Mouse (Mus musculus) heart, embryonic 16.5 days (tissue): ENCODE measurements at regions not wholly inside any gene's neighbourhood (a gene's known extent, or its start where the extent isn't known, plus 50 kb on each side); places are given as distances from the start of the nearest gene placed in this dataset.

Source experiments
- ATAC-seq: fragments of 200-750 bp; cut with Nextera tagmentation; replicated peaks from 2 replicates; pipeline ENCODE4 v1.8.0; 2017; ENCODE audit warnings: moderate number of reproducible peaks; ENCODE audit not compliant: insufficient read depth, low FRiP score; ENCODE audit errors: extremely low read depth
- H3K27ac ChIP-seq: fragments of 300-500 bp; sonication (generic); 2 replicates; pipeline ENCODE4 v1.5.1; 2014; ENCODE audit warnings: mild to moderate bottlenecking, low read length, control low read depth, moderate library complexity
- H3K27me3 ChIP-seq: fragments of 300-500 bp; sonication (generic); 2 replicates; pipeline ENCODE4 v1.6.1; 2014; ENCODE audit warnings: low read length, mixed read lengths; ENCODE audit not compliant: control insufficient read depth, insufficient read depth
- H3K36me3 ChIP-seq: fragments of 300-500 bp; sonication (generic); 2 replicates; pipeline ENCODE4 v1.6.1; 2014; ENCODE audit not compliant: control insufficient read depth, insufficient read depth
- H3K4me1 ChIP-seq: fragments of 300-500 bp; sonication (generic); 2 replicates; pipeline ENCODE4 v1.6.1; 2014; ENCODE audit warnings: low read length, mixed read lengths; ENCODE audit not compliant: control insufficient read depth, insufficient read depth
- H3K4me2 ChIP-seq: fragments of 300-500 bp; sonication (generic); 2 replicates; pipeline ENCODE4 v1.6.1; 2014; ENCODE audit warnings: low read depth, mild to moderate bottlenecking, control low read depth, low read length
- H3K4me3 ChIP-seq: fragments of 300-500 bp; sonication (generic); 2 replicates; pipeline ENCODE4 v1.5.1; 2014; ENCODE audit warnings: mild to moderate bottlenecking, control low read depth, low read length
- H3K9ac ChIP-seq: fragments of 300-500 bp; sonication (generic); 2 replicates; pipeline ENCODE4 v1.6.1; 2014; ENCODE audit warnings: low read length, control low read depth
- H3K9me3 ChIP-seq: fragments of 300-500 bp; sonication (generic); replicated peaks from 2 replicates; pipeline ENCODE4 v1.6.1; 2016; ENCODE audit warnings: low read length; ENCODE audit not compliant: control insufficient read depth
- WGBS: fragments of 180-500 bp; shearing (Covaris S2); extraction: QIAGEN DNeasy Blood & Tissue Kit; methylation state at CpG from one replicate; pipeline ENCODE4 v1.1.7; 2014; 5-methylcytosine and 5-hydroxymethylcytosine counted together

- no peak overlapping the region for H3K9ac ChIP-seq
- H3K36me3 ChIP-seq: no peaks in the 10 kb centered on the region
- no peak overlapping the region for H3K4me2 ChIP-seq
- H3K9me3 ChIP-seq: no peaks in the 10 kb centered on the region
- no peak overlapping the region for H3K27ac ChIP-seq
- no peaks in the 10 kb centered on the region for H3K27me3 ChIP-seq
- WGBS: 45% methylated on average over 4 of the region's 4 CpGs
- no peak for ATAC-seq
- no peaks in the 10 kb centered on the region for H3K4me1 ChIP-seq
- H3K4me3 ChIP-seq: no peak overlapping the region
These were observed 304.8 kb downstream of the Abcc12 start for GRCm38 (mm10) chr8:86275699-86276098.

- Histone ChIP-seq H3K4me1 (no peaks in the 10 kb centered on the region), H3K4me2 (no peak overlapping the region), H3K9ac (no peak overlapping the region), H3K9me3 (no peaks in the 10 kb centered on the region), H3K4me3 (no peak overlapping the region), H3K27ac (no peak overlapping the region), H3K36me3 (no peaks in the 10 kb centered on the region), H3K27me3 (no peaks in the 10 kb centered on the region)
- ATAC-seq: no peak
- WGBS: 69% methylated on average over 3 of the region's 3 CpGs
These were observed 306.7 kb downstream of the Abcc12 start for GRCm38 (mm10) chr8:86273811-86274210.

GRCm38 (mm10) chr8:86272626-86273025 lies 307.9 kb downstream of the Abcc12 start:
- no peaks in the 10 kb centered on the region for H3K9me3 ChIP-seq
- no peaks in the 10 kb centered on the region for H3K4me1 ChIP-seq
- no peak overlapping the region for H3K27ac ChIP-seq
- no peaks in the 10 kb centered on the region for H3K27me3 ChIP-seq
- ATAC-seq: no peak
- no peak overlapping the region for H3K9ac ChIP-seq
- no peaks in the 10 kb centered on the region for H3K36me3 ChIP-seq
- H3K4me2 ChIP-seq: no peak overlapping the region
- 15% methylated on average over 1 of the region's 1 CpGs for whole genome bisulfite sequencing
- H3K4me3 ChIP-seq: no peak overlapping the region

- ATAC-seq: no peak
- H3K27ac ChIP-seq: no peak overlapping the region
- no peaks in the 10 kb centered on the region for H3K36me3 ChIP-seq
- H3K4me2 ChIP-seq: no peak overlapping the region
- H3K4me3 ChIP-seq: no peak overlapping the region
- no peaks in the 10 kb centered on the region for H3K4me1 ChIP-seq
- WGBS: 85% methylated on average over 6 of the region's 6 CpGs
- no peaks in the 10 kb centered on the region for H3K9me3 ChIP-seq
- no peak overlapping the region for H3K9ac ChIP-seq
- no peaks in the 10 kb centered on the region for H3K27me3 ChIP-seq
These were observed 309.0 kb downstream of the Abcc12 start for GRCm38 (mm10) chr8:86271477-86271876.

GRCm38 (mm10) chr8:86258011-86258410 lies 322.5 kb downstream of the Abcc12 start:
- 84% methylated on average over 5 of the region's 5 CpGs for WGBS
- Histone ChIP-seq H3K27ac (no peak overlapping the region), H3K9ac (no peak overlapping the region), H3K4me3 (no peak overlapping the region), H3K4me2 (no peak overlapping the region), H3K4me1 (no peaks in the 10 kb centered on the region), H3K36me3 (no peaks in the 10 kb centered on the region), H3K9me3 (no peaks in the 10 kb centered on the region), H3K27me3 (no peaks in the 10 kb centered on the region)
- no peak for ATAC-seq

- H3K4me1 ChIP-seq: no peaks in the 10 kb centered on the region
- H3K27ac ChIP-seq: no peak overlapping the region
- no peak for ATAC-seq
- H3K9me3 ChIP-seq: no peaks in the 10 kb centered on the region
- no peak overlapping the region for H3K4me3 ChIP-seq
- H3K36me3 ChIP-seq: no peaks in the 10 kb centered on the region
- no peaks in the 10 kb centered on the region for H3K27me3 ChIP-seq
- no peak overlapping the region for H3K4me2 ChIP-seq
- H3K9ac ChIP-seq: no peak overlapping the region
These were observed 325.1 kb downstream of the Abcc12 start for GRCm38 (mm10) chr8:86255431-86255830.

- WGBS: 74% methylated on average over 1 of the region's 1 CpGs
- Histone ChIP-seq H3K4me3 (no peak overlapping the region), H3K4me1 (no peaks in the 10 kb centered on the region), H3K9me3 (no peaks in the 10 kb centered on the region), H3K27ac (no peak overlapping the region), H3K36me3 (no peaks in the 10 kb centered on the region), H3K9ac (no peak overlapping the region), H3K4me2 (no peak overlapping the region), H3K27me3 (no peaks in the 10 kb centered on the region)
- ATAC-seq: no peak
These were observed 325.8 kb downstream of the Abcc12 start for GRCm38 (mm10) chr8:86254680-86255079.

GRCm38 (mm10) chr8:86252696-86253355 lies 327.7 kb downstream of the Abcc12 start:
- WGBS: 47% methylated on average over 4 of the region's 4 CpGs
- H3K4me3 ChIP-seq: no peak overlapping the region
- H3K9ac ChIP-seq: no peak overlapping the region
- no peak overlapping the region for H3K4me2 ChIP-seq
- H3K4me1 ChIP-seq: no peaks in the 10 kb centered on the region
- H3K27ac ChIP-seq: no peak overlapping the region
- ATAC-seq: no peak
- no peaks in the 10 kb centered on the region for H3K9me3 ChIP-seq
- no peaks in the 10 kb centered on the region for H3K27me3 ChIP-seq
- no peaks in the 10 kb centered on the region for H3K36me3 ChIP-seq

GRCm38 (mm10) chr8:86234696-86235095 lies 345.8 kb downstream of the Abcc12 start:
- no peak overlapping the region for H3K9ac ChIP-seq
- H3K4me2 ChIP-seq: no peak overlapping the region
- ATAC-seq: no peak
- no peaks in the 10 kb centered on the region for H3K36me3 ChIP-seq
- H3K4me1 ChIP-seq: no peaks in the 10 kb centered on the region
- WGBS: 76% methylated on average over 4 of the region's 4 CpGs
- no peaks in the 10 kb centered on the region for H3K9me3 ChIP-seq
- H3K27ac ChIP-seq: no peak overlapping the region
- H3K27me3 ChIP-seq: no peaks in the 10 kb centered on the region
- no peak overlapping the region for H3K4me3 ChIP-seq
